Mouse (Mus musculus): ENCODE data around the gene Tbx18. TPM values are rescaled to one million over a fixed set of nuclear protein-coding genes. Genes with fewer than 3 reads are reported as not detected.
A peak's percentile ranks its signal among the peaks of the same experiment; 100 is the strongest.

Tbx18 gene
- polyA plus RNA-seq, 1 experiment from 2014 or later = 13.2 TPM

- Histone ChIP-seq H3K36me3 (ENCODE audit: control insufficient read depth, insufficient read depth, low read length) (peaks cover 61% of the 10 kb centered on the region), H3K4me2 (ENCODE audit: low read length) (no peak overlapping the region), H3K9me3 (ENCODE audit: control insufficient read depth, low read length) (no peaks in the 10 kb centered on the region), H3K9ac (ENCODE audit: low read length) (no peak overlapping the region), H3K4me3 (ENCODE audit: control insufficient read depth in 1 of 2, insufficient read depth in 1 of 2, low read depth in 1 of 2, low read length in 2 of 2) (no peak overlapping the region), H3K4me1 (ENCODE audit: control insufficient read depth in 2 of 2, insufficient read depth in 2 of 2, low read length in 2 of 2) (no peaks in the 10 kb centered on the region), H3K27ac (replicated peaks in 1 of 2; ENCODE audit: control insufficient read depth in 1 of 2, insufficient read depth in 1 of 2, low read depth in 2 of 2, low read length in 2 of 2) (no peak overlapping the region), H3K27me3 (ENCODE audit: control insufficient read depth, insufficient read depth, low read length) (no peaks in the 10 kb centered on the region)
- ATAC-seq (ENCODE audit: insufficient number of reproducible peaks, insufficient read depth, low FRiP score, low read depth) = no peak
- WGBS = 71% methylated on average over 4 of the region's 4 CpGs
Observed at GRCm38 (mm10) chr9:87710360-87710759, 20.7 kb downstream of the Tbx18 start.

GRCm38 (mm10) chr9:87708151-87708550, 22.9 kb downstream of the Tbx18 start:
- H3K4me3 ChIP-seq (ENCODE audit: control insufficient read depth in 1 of 2, insufficient read depth in 1 of 2, low read depth in 1 of 2, low read length in 2 of 2) = no peak overlapping the region
- no peak overlapping the region for H3K27ac ChIP-seq (replicated peaks in 1 of 2; ENCODE audit: control insufficient read depth in 1 of 2, insufficient read depth in 1 of 2, low read depth in 2 of 2, low read length in 2 of 2)
- no peak overlapping the region for H3K4me2 ChIP-seq (ENCODE audit: low read length)
- peaks cover 56% of the 10 kb centered on the region for H3K36me3 ChIP-seq (ENCODE audit: control insufficient read depth, insufficient read depth, low read length)
- no peak overlapping the region for H3K9ac ChIP-seq (ENCODE audit: low read length)
- no peaks in the 10 kb centered on the region for H3K27me3 ChIP-seq (ENCODE audit: control insufficient read depth, insufficient read depth, low read length)
- H3K9me3 ChIP-seq (ENCODE audit: control insufficient read depth, low read length) = no peaks in the 10 kb centered on the region
- no peaks in the 10 kb centered on the region for H3K4me1 ChIP-seq (ENCODE audit: control insufficient read depth in 2 of 2, insufficient read depth in 2 of 2, low read length in 2 of 2)
- ATAC-seq (ENCODE audit: insufficient number of reproducible peaks, insufficient read depth, low FRiP score, low read depth) = no peak

GRCm38 (mm10) chr9:87702267-87702666, 28.8 kb downstream of the Tbx18 start:
- H3K4me1 ChIP-seq (ENCODE audit: control insufficient read depth in 2 of 2, insufficient read depth in 2 of 2, low read length in 2 of 2) = peaks cover 2 to 7% of the 10 kb centered on the region in 2 experiments; a peak in 3 of 4 replicates
- no peak overlapping the region for H3K4me3 ChIP-seq (ENCODE audit: control insufficient read depth in 1 of 2, insufficient read depth in 1 of 2, low read depth in 1 of 2, low read length in 2 of 2)
- no peak for ATAC-seq (ENCODE audit: insufficient number of reproducible peaks, insufficient read depth, low FRiP score, low read depth)
- peaks cover 31% of the 10 kb centered on the region for H3K36me3 ChIP-seq (ENCODE audit: control insufficient read depth, insufficient read depth, low read length)
- no peaks in the 10 kb centered on the region for H3K9me3 ChIP-seq (ENCODE audit: control insufficient read depth, low read length)
- 20% methylated on average over 2 of the region's 2 CpGs for WGBS
- H3K27me3 ChIP-seq (ENCODE audit: control insufficient read depth, insufficient read depth, low read length) = no peaks in the 10 kb centered on the region
- no peak overlapping the region for H3K4me2 ChIP-seq (ENCODE audit: low read length)
- peak overlapping the region; percentile 37 to 60; a peak in 3 of 4 replicates for H3K27ac ChIP-seq (replicated peaks in 1 of 2; ENCODE audit: control insufficient read depth in 1 of 2, insufficient read depth in 1 of 2, low read depth in 2 of 2, low read length in 2 of 2)
- no peak overlapping the region for H3K9ac ChIP-seq (ENCODE audit: low read length)

GRCm38 (mm10) chr9:87686981-87687380, 44.1 kb downstream of the Tbx18 start:
- Histone ChIP-seq H3K4me2 (ENCODE audit: low read length) (no peak overlapping the region), H3K4me1 (ENCODE audit: control insufficient read depth in 2 of 2, insufficient read depth in 2 of 2, low read length in 2 of 2) (no peaks in the 10 kb centered on the region; a peak in 1 of 4 replicates), H3K4me3 (ENCODE audit: control insufficient read depth in 1 of 2, insufficient read depth in 1 of 2, low read depth in 1 of 2, low read length in 2 of 2) (no peak overlapping the region), H3K27ac (replicated peaks in 1 of 2; ENCODE audit: control insufficient read depth in 1 of 2, insufficient read depth in 1 of 2, low read depth in 2 of 2, low read length in 2 of 2) (no peak overlapping the region), H3K9ac (ENCODE audit: low read length) (no peak overlapping the region), H3K36me3 (ENCODE audit: control insufficient read depth, insufficient read depth, low read length) (peaks cover under 1% of the 10 kb centered on the region; the same call in 1 of the 2 replicates), H3K27me3 (ENCODE audit: control insufficient read depth, insufficient read depth, low read length) (no peaks in the 10 kb centered on the region), H3K9me3 (ENCODE audit: control insufficient read depth, low read length) (no peaks in the 10 kb centered on the region)
- 71% methylated on average over 9 of the region's 9 CpGs for WGBS
- ATAC-seq (ENCODE audit: insufficient number of reproducible peaks, insufficient read depth, low FRiP score, low read depth) = no peak

GRCm38 (mm10) chr9:87682247-87682646, 48.8 kb downstream of the Tbx18 start:
- no peaks in the 10 kb centered on the region for H3K36me3 ChIP-seq (ENCODE audit: control insufficient read depth, insufficient read depth, low read length)
- H3K4me2 ChIP-seq (ENCODE audit: low read length) = no peak overlapping the region
- ATAC-seq (ENCODE audit: insufficient number of reproducible peaks, insufficient read depth, low FRiP score, low read depth) = no peak
- no peaks in the 10 kb centered on the region for H3K27me3 ChIP-seq (ENCODE audit: control insufficient read depth, insufficient read depth, low read length)
- no peak overlapping the region for H3K4me3 ChIP-seq (ENCODE audit: control insufficient read depth in 1 of 2, insufficient read depth in 1 of 2, low read depth in 1 of 2, low read length in 2 of 2)
- no peaks in the 10 kb centered on the region for H3K9me3 ChIP-seq (ENCODE audit: control insufficient read depth, low read length)
- WGBS = 69% methylated on average over 11 of the region's 11 CpGs
- H3K9ac ChIP-seq (ENCODE audit: low read length) = no peak overlapping the region
- H3K4me1 ChIP-seq (ENCODE audit: control insufficient read depth in 2 of 2, insufficient read depth in 2 of 2, low read length in 2 of 2) = no peaks in the 10 kb centered on the region; a peak in 1 of 4 replicates
- no peak overlapping the region for H3K27ac ChIP-seq (replicated peaks in 1 of 2; ENCODE audit: control insufficient read depth in 1 of 2, insufficient read depth in 1 of 2, low read depth in 2 of 2, low read length in 2 of 2)

Measured in heart, embryonic 14.5 days (tissue).